Mouse (Mus musculus): ENCODE data around the gene Men1.

The Men1 gene

GRCm38 (mm10) chr19:6386234-6386633 lies 51.5 kb downstream of the Men1 start:
- CTCF ChIA-PET: interaction anchor here (0.6 kb wide), 1 partner anchor 129 kb away, joined by 3 read pairs; no protein-coding TSS in a partner anchor

- CTCF ChIA-PET: interaction anchor here (0.5 kb wide), 1 partner anchor 89 kb away, joined by 10 read pairs; no protein-coding TSS in a partner anchor
These were observed 53.2 kb downstream of the Men1 start for GRCm38 (mm10) chr19:6388006-6388405.

- CTCF ChIA-PET: no interaction called here
These were observed 55.0 kb downstream of the Men1 start for GRCm38 (mm10) chr19:6389803-6390202.

- CTCF ChIA-PET: no interaction called here
These were observed 55.5 kb downstream of the Men1 start for GRCm38 (mm10) chr19:6390251-6390650.

All from spleen, embryonic (tissue).